13 mouse cellular contexts compared by ENCODE assay signal in genomic region chr7:35379492-35380119, GRCm38 (mm10). TPM values are rescaled to one million over a fixed set of nuclear protein-coding genes. Genes with fewer than 3 reads are reported as not detected.
DNase-seq lines count a peak whose midpoint lies in the region; ATAC-seq lines count a peak whose summit lies in the region.
"Had no signal": no experiment of that assay in that cellular context is flagged by ENCODE, and none has a peak within 500 bp of the region (broad histone marks: within the 10 kb centered on the region; RNA-seq: fewer than 3 reads in every experiment).

No protein-coding gene starts in this region.

- H3K4me2 ChIP-seq in heart, embryonic 14.5 days (ENCODE audit: low read length) = peak overlapping the region; percentile 50
- H3K4me2 ChIP-seq in stomach, embryonic 14.5 days (replicated peaks; ENCODE audit: low read depth, low read length) = no peak overlapping the region
- H3K4me2 ChIP-seq: liver, embryonic 15.5 days had no signal

- H3K27me3 ChIP-seq in megakaryocyte, embryonic 14.5 days (replicated peaks) = peaks cover 14% of the 10 kb centered on the region
- no peaks in the 10 kb centered on the region for H3K27me3 ChIP-seq in heart, embryonic 14.5 days (ENCODE audit: control insufficient read depth, insufficient read depth, low read length)
- H3K27me3 ChIP-seq in stomach, embryonic 14.5 days (ENCODE audit: control insufficient read depth, insufficient read depth, low read length) = no peaks in the 10 kb centered on the region
- H3K27me3 ChIP-seq: liver, embryonic 15.5 days had no signal

- WGBS in heart, embryonic 14.5 days = 20% methylated on average over 16 of the region's 16 CpGs
- 41% methylated on average over 16 of the region's 16 CpGs for WGBS in stomach, embryonic 14.5 days

- ATAC-seq in megakaryocyte, adult 5-6 weeks (ENCODE audit: poor library complexity, severe bottlenecking) = no peak
- ATAC-seq in heart, embryonic 14.5 days (ENCODE audit: insufficient number of reproducible peaks, insufficient read depth, low FRiP score, low read depth) = no peak
- ATAC-seq in stomach, embryonic 14.5 days (ENCODE audit: insufficient number of reproducible peaks, insufficient read depth, low FRiP score, low read depth) = 0 out of 2 replicates have a peak, but pooled peaks have one; percentile 34

- intact Hi-C loops in heart, postnatal 25 days (cut with DNase I) = no loop called here
- intact Hi-C loops in left cerebral cortex, postnatal 36 days (cut with DNase I) = no loop called here

- peak; percentile 85 for DNase-seq in heart, adult 11 months
- DNase-seq in heart, postnatal 25 days (ENCODE audit: low spot score) = no peak
- no peak for DNase-seq in kidney, adult 11 months
- DNase-seq in left cerebral cortex, postnatal 36 days (ENCODE audit: low spot score in 2 of 2) = no peak
- DNase-seq: cerebellum, adult 11-12 months; thymus, adult 2 months had no signal

- H3K9ac ChIP-seq in heart, embryonic 14.5 days (ENCODE audit: low read length) = no peak overlapping the region
- H3K9ac ChIP-seq in stomach, embryonic 14.5 days (replicated peaks; ENCODE audit: low read depth, low read length) = no peak overlapping the region
- H3K9ac ChIP-seq: liver, embryonic 15.5 days had no signal

- peak overlapping the region; percentile 70 for H3K4me3 ChIP-seq in megakaryocyte, embryonic 14.5 days (replicated peaks)
- no peak overlapping the region for H3K4me3 ChIP-seq in heart, embryonic 14.5 days (ENCODE audit: control insufficient read depth in 1 of 2, insufficient read depth in 1 of 2, low read depth in 1 of 2, low read length in 2 of 2)
- no peak overlapping the region for H3K4me3 ChIP-seq in stomach, embryonic 14.5 days (ENCODE audit: low read depth, low read length)
- H3K4me3 ChIP-seq: erythroblast, embryonic 14.5 days; layer of hippocampus, adult 2 months; liver, embryonic 15.5 days had no signal

- 0 out of 4 replicates have a peak overlapping the region, but pooled peaks of 1 of the 2 experiments have one; percentile 34 for H3K27ac ChIP-seq in heart, embryonic 14.5 days (replicated peaks in 1 of 2; ENCODE audit: control insufficient read depth in 1 of 2, insufficient read depth in 1 of 2, low read depth in 2 of 2, low read length in 2 of 2)
- no peak overlapping the region for H3K27ac ChIP-seq in stomach, embryonic 14.5 days (ENCODE audit: low read length)
- H3K27ac ChIP-seq: layer of hippocampus, adult 2 months; liver, embryonic 15.5 days had no signal

- no peaks in the 10 kb centered on the region for H3K36me3 ChIP-seq in megakaryocyte, embryonic 14.5 days (replicated peaks; ENCODE audit: low read length)
- H3K36me3 ChIP-seq in heart, embryonic 14.5 days (ENCODE audit: control insufficient read depth, insufficient read depth, low read length) = no peaks in the 10 kb centered on the region
- H3K36me3 ChIP-seq in stomach, embryonic 14.5 days (ENCODE audit: control insufficient read depth, insufficient read depth, low read length) = no peaks in the 10 kb centered on the region; the same call in 1 of the 2 replicates

- H3K9me3 ChIP-seq in megakaryocyte, embryonic 14.5 days = no peaks in the 10 kb centered on the region
- no peaks in the 10 kb centered on the region for H3K9me3 ChIP-seq in heart, embryonic 14.5 days (ENCODE audit: control insufficient read depth, low read length)
- H3K9me3 ChIP-seq in stomach, embryonic 14.5 days (ENCODE audit: control insufficient read depth, low read depth, low read length) = no peaks in the 10 kb centered on the region
- H3K9me3 ChIP-seq: liver, embryonic 15.5 days had no signal

- H3K4me1 ChIP-seq in megakaryocyte, embryonic 14.5 days = peaks cover 13% of the 10 kb centered on the region
- peaks cover 13 to 16% of the 10 kb centered on the region in 2 experiments for H3K4me1 ChIP-seq in heart, embryonic 14.5 days (ENCODE audit: control insufficient read depth in 2 of 2, insufficient read depth in 2 of 2, low read length in 2 of 2)
- no peaks in the 10 kb centered on the region for H3K4me1 ChIP-seq in stomach, embryonic 14.5 days (ENCODE audit: control insufficient read depth, insufficient read depth, low read length)

RNA-seq across cellular contexts. Expression of gene Faap24, which starts 17.0 kb away (rescaled TPM):
- 1 to 10 TPM; 1.6 to 2.1 TPM for total RNA-seq in heart, postnatal 25 days (2021)
- 1.5 and 11.0 TPM in 2 replicates for polyA plus RNA-seq in megakaryocyte, embryonic 14.5 days (2012; ENCODE audit: insufficient read depth, low replicate concordance)
- 10.8 and 12.2 TPM in 2 replicates for total RNA-seq in megakaryocyte, adult 5-6 weeks (2015)
- total RNA-seq in megakaryocyte, adult 5-6 weeks (2017) = 5.5 and 11.1 TPM in 2 replicates
- 10.1 and 13.5 TPM in 2 replicates for polyA plus RNA-seq in heart, embryonic 14.5 days (2014; fragmentation: Nextera tagmentation; extraction: Ambion mirVana)
- 14.4 and 16.4 TPM in 2 replicates for polyA plus RNA-seq in stomach, embryonic 14.5 days (2014; fragmentation: Nextera tagmentation; extraction: Ambion mirVana)
- 1 to 10 TPM; 5.5 to 7.4 TPM for total RNA-seq in left cerebral cortex, postnatal 36 days (2021)

RNA-seq across cellular contexts. Expression of gene Cep89, which starts 17.2 kb away (rescaled TPM):
- 10 to 100 TPM; 14.1 to 18.9 TPM for total RNA-seq in heart, postnatal 25 days (2021)
- 3.8 and 7.6 TPM in 2 replicates for polyA plus RNA-seq in megakaryocyte, embryonic 14.5 days (2012; ENCODE audit: insufficient read depth, low replicate concordance)
- total RNA-seq in megakaryocyte, adult 5-6 weeks (2015) = 9.6 and 16.9 TPM in 2 replicates
- 5.7 TPM in 2 replicates for total RNA-seq in megakaryocyte, adult 5-6 weeks (2017)
- polyA plus RNA-seq in heart, embryonic 14.5 days (2014; fragmentation: Nextera tagmentation; extraction: Ambion mirVana) = 34.0 and 35.7 TPM in 2 replicates
- 39.6 and 46.6 TPM in 2 replicates for polyA plus RNA-seq in stomach, embryonic 14.5 days (2014; fragmentation: Nextera tagmentation; extraction: Ambion mirVana)
- total RNA-seq in left cerebral cortex, postnatal 36 days (2021) = 10 to 100 TPM; 13.0 to 21.6 TPM

RNA-seq across cellular contexts. Expression of gene Rhpn2, which starts 45.6 kb away (rescaled TPM):
- total RNA-seq in heart, postnatal 25 days (2021) = 1 to 10 TPM; 4.4 to 6.0 TPM
- polyA plus RNA-seq in megakaryocyte, embryonic 14.5 days (2012; ENCODE audit: insufficient read depth, low replicate concordance) = not detected in 2 replicates
- total RNA-seq in megakaryocyte, adult 5-6 weeks (2015) = not detected in 2 replicates
- not detected in 2 replicates for total RNA-seq in megakaryocyte, adult 5-6 weeks (2017)
- polyA plus RNA-seq in heart, embryonic 14.5 days (2014; fragmentation: Nextera tagmentation; extraction: Ambion mirVana) = 5.1 and 5.6 TPM in 2 replicates
- 24.1 and 24.9 TPM in 2 replicates for polyA plus RNA-seq in stomach, embryonic 14.5 days (2014; fragmentation: Nextera tagmentation; extraction: Ambion mirVana)
- total RNA-seq in left cerebral cortex, postnatal 36 days (2021) = 1 to 10 TPM; 4.8 to 5.1 TPM

Comparison
In these comparisons a context has a peak if more than half of its experiments do, and no peak if none do; other contexts are left out.
1. RNA of gene Rhpn2, which starts 45.6 kb away (total RNA-seq): 4.4 to 6.0 TPM in heart, postnatal 25 days and 4.8 to 5.1 TPM in left cerebral cortex, postnatal 36 days; not detected in megakaryocyte, adult 5-6 weeks; every median in the first group is over 4 times any median in the second.